Mouse (Mus musculus) thymus, adult 2 months (tissue): ENCODE results near the gene Rps26. TPM values are rescaled to one million over a fixed set of nuclear protein-coding genes. Genes with fewer than 3 reads are reported as not detected.

Source experiments
- DNase-seq: peaks from one replicate; pipeline ENCODE4 v3.0.0; 2021
- H3K27ac ChIP-seq: fragments of 200-500 bp; 2 replicates; pipeline ENCODE4 v1.5.1; 2012; ENCODE audit warnings: low read length, control low read depth; ENCODE audit not compliant: control insufficient read depth, insufficient read depth
- H3K27me3 ChIP-seq: fragments of 200-500 bp; 2 replicates; pipeline ENCODE4 v1.6.1; 2012; ENCODE audit warnings: mild to moderate bottlenecking, low read length, moderate library complexity, mixed read lengths; ENCODE audit not compliant: control insufficient read depth, insufficient read depth
- H3K36me3 ChIP-seq: fragments of 200-500 bp; 2 replicates; pipeline ENCODE4 v1.6.1; 2012; ENCODE audit warnings: mild to moderate bottlenecking, low read length, moderate library complexity; ENCODE audit not compliant: control insufficient read depth, insufficient read depth
- H3K4me1 ChIP-seq: fragments of 200-500 bp; replicated peaks from 2 replicates; pipeline ENCODE4 v1.6.1; 2012; ENCODE audit warnings: low read length; ENCODE audit not compliant: control insufficient read depth, insufficient read depth
- H3K4me3 ChIP-seq: fragments of 200-500 bp; 2 replicates; pipeline ENCODE4 v1.5.1; 2012; ENCODE audit warnings: mild to moderate bottlenecking, low read length, control low read depth, moderate library complexity; ENCODE audit not compliant: control insufficient read depth, insufficient read depth
- CTCF ChIP-seq: fragments of 200-500 bp; IDR thresholded peaks from 2 replicates; pipeline ENCODE4 v1.5.1; 2012; ENCODE audit warnings: mild to moderate bottlenecking, control low read depth, low read length, moderate library complexity, borderline replicate concordance; ENCODE audit not compliant: control insufficient read depth, poor library complexity, insufficient read depth; ENCODE audit errors: extremely low read depth
- POLR2A ChIP-seq: fragments of 200-500 bp; IDR thresholded peaks from 2 replicates; pipeline ENCODE4 v1.6.1; 2012; ENCODE audit warnings: mild to moderate bottlenecking, low read length, control low read depth, moderate library complexity; ENCODE audit not compliant: control insufficient read depth, poor library complexity, insufficient read depth; ENCODE audit errors: extremely low read depth
- WGBS: fragments of 180-500 bp; shearing (Covaris S2); methylation state at CpG from one replicate; pipeline ENCODE4 v1.1.7; 2018; 5-methylcytosine and 5-hydroxymethylcytosine counted together
- polyA plus RNA-seq: library from polyadenylated mRNA; depleted of rRNA; stranded (reverse); fragments of >200 nt; gene quantifications from 2 replicates; pipeline ENCODE4 v1.2.3, GENCODE M21; 2012

Gene Rps26
- polyA plus RNA-seq, 1 experiment, result 1,135 TPM

DNA sequence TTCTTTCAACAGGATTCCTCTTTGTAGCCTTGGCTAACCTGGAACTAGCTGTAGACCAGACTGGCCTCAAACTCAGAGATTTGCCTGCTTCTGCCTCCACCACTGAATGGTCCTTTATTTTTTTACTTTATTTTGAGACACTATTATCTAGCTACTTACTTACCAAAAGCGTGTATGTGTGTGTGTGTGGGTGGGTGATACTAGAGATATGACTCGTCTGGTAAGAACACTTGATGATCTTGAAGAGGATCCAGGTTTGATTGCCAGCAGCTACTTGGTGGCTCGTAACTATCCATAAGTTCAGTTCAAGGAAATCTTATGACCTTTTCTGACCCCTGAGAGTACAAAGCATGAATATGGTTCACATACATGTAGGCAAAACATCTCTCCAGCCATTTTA is 38.8 kb upstream of the Rps26 start:
- TF ChIP-seq CTCF, result no peak
- no peak for TF ChIP-seq POLR2A
- DNase-seq, result no peak
- no peaks in the 10 kb centered on the region; the same call in 1 of the 2 replicates for H3K4me1 ChIP-seq
- H3K27me3 ChIP-seq, result no peaks in the 10 kb centered on the region
- 84% methylated on average over 3 of the region's 3 CpGs for WGBS
- H3K36me3 ChIP-seq, result no peaks in the 10 kb centered on the region
- H3K27ac ChIP-seq, result no peak overlapping the region
- H3K4me3 ChIP-seq, result no peak overlapping the region

DNA sequence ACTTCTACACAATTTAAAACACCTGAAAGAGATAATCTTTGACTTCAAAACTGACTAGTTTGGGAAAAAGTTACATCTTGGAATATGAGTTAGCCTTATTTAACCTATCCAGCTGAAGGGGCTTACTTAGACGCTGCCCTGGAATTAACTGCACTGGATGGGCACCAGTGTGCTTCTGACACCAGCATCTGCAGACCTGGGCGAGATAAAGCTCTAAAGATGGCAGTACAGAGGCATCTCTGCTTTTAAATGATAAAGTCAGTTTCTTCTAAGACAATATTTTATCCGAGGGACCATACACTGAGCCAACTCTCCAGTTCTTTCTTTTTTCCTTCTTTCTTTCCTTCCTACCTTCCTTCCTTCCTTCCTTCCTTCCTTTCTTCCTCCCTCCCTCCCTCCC is 38.3 kb upstream of the Rps26 start:
- Histone ChIP-seq H3K36me3 (no peaks in the 10 kb centered on the region), H3K27me3 (no peaks in the 10 kb centered on the region), H3K27ac (no peak overlapping the region), H3K4me3 (no peak overlapping the region), H3K4me1 (no peaks in the 10 kb centered on the region; the same call in 1 of the 2 replicates)
- DNase-seq, result no peak
- no peak for TF ChIP-seq CTCF
- TF ChIP-seq POLR2A, result no peak
- 92% methylated on average over 3 of the region's 3 CpGs for WGBS

DNA sequence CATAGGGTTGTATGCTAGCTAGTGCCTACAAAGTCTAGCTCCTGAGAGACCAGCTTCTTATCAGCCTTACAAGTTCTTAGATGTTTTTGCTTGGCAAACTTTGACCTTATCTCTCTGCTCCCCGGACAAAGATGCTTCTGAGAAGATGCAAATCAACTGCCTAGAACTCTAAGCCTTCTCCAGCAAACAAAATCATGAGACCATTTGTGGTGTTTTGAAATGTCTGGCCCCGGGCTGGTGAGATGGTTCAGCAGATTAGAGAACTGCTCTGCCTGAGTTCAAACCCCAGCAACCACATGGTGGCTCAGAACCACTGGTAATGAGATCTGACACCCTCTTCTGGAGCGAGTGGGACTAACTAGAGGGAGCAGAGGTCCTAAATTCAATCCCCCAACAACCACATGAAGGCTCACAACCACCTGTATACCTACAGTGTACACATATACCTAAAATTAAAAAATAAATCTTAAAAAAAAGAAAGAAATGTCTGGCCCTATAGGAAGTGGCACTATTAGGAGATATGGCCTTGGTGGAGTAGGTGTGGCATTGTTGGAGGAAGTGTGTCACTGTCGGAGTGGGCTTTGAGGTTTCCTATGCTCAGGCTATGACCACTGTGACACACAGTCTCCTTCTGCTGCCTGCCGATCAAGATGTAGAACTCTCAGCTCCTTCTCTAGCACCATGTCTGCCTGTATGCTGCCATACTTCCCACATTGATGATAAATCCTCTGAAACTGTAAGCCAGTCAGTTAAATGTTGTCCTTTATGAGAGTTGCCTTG is 37.1 kb upstream of the Rps26 start:
- no peak for DNase-seq
- 17% methylated on average over 5 of the region's 5 CpGs for WGBS
- no peaks in the 10 kb centered on the region for H3K36me3 ChIP-seq
- no peak for TF ChIP-seq POLR2A
- TF ChIP-seq CTCF, result no peak
- H3K27me3 ChIP-seq, result no peaks in the 10 kb centered on the region
- no peaks in the 10 kb centered on the region; the same call in 1 of the 2 replicates for H3K4me1 ChIP-seq
- H3K4me3 ChIP-seq, result no peak overlapping the region
- H3K27ac ChIP-seq, result no peak overlapping the region

DNA sequence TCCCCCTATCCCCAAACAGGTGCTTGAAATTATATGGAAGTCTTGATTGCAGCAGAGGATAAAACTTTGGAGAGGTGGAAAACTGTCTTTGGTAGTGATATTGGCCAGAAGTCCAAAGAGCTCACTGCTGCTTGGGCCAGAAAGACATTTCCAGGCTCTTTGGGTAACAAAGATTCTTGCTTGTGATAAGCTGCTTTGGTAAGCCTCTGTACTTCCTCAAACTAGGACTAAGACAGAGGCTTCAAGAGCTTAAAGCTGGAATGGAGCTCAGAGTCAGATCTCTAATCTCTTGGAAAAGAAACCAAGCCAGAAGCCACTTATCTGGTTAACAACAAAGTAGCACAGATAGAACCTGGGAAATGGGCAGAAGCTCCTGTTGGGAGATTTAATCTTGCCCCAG is 35.9 kb upstream of the Rps26 start:
- Histone ChIP-seq H3K27me3 (no peaks in the 10 kb centered on the region), H3K4me1 (no peaks in the 10 kb centered on the region; the same call in 1 of the 2 replicates), H3K27ac (no peak overlapping the region), H3K36me3 (no peaks in the 10 kb centered on the region), H3K4me3 (no peak overlapping the region)
- TF ChIP-seq POLR2A (no peak), CTCF (no peak)
- DNase-seq, result no peak

DNA sequence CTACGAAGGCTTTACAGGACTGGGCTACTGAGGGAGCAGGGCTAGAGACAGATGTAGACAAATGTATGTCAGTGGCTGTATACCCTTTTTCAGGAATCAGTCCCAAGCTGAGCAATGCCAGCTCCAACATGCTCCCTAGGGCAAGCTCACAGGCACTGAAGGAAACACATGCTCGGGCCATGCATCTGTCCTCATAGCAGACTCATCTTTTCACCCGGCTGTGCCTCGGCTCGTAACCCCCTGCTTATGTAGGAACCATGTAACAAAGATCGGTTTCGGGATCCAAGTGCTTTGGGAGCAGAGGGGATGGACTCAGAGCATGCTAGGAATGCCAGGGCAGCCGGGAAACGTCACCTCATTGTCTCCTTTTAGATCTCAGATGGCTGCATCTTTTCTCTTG is 32.9 kb upstream of the Rps26 start:
- Histone ChIP-seq H3K4me1 (no peaks in the 10 kb centered on the region; the same call in 1 of the 2 replicates), H3K27ac (no peak overlapping the region), H3K4me3 (no peak overlapping the region), H3K36me3 (no peaks in the 10 kb centered on the region), H3K27me3 (no peaks in the 10 kb centered on the region)
- DNase-seq, result no peak
- WGBS, result 80% methylated on average over 9 of the region's 9 CpGs
- TF ChIP-seq POLR2A, result no peak
- TF ChIP-seq CTCF, result no peak

DNA sequence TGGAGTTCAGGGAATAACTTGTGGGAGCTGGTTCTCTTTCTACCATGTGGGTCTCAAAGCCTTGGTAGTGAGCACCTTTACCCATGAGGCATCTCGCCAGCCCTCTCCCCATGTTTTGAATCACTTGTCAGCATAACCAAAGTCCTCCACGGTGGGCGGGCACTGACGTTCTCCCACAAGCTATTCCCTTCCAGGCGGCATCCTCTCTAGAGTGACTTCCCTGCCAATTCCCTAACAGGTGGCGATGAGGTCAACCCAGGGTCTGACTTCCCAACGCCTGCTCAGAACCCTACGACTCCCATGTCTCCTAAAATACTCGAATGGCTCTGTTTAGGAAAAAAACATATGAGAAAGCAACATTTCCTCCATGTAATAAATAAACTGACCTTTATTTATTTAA is 31.3 kb upstream of the Rps26 start:
- 89% methylated on average over 9 of the region's 9 CpGs for WGBS
- no peak for DNase-seq
- no peaks in the 10 kb centered on the region for H3K27me3 ChIP-seq
- no peaks in the 10 kb centered on the region for H3K4me1 ChIP-seq
- no peaks in the 10 kb centered on the region for H3K36me3 ChIP-seq
- H3K4me3 ChIP-seq, result no peak overlapping the region
- H3K27ac ChIP-seq, result no peak overlapping the region
- no peak for TF ChIP-seq POLR2A
- no peak for TF ChIP-seq CTCF
